Comparison of ENCODE assay signal across 7 mouse cellular contexts in genomic region chr10:21898851-21899250, GRCm38 (mm10). TPM values are rescaled to one million over a fixed set of nuclear protein-coding genes. Genes with fewer than 3 reads are reported as not detected.
DNase-seq lines count a peak whose midpoint lies in the region; TF ChIP-seq lines count a peak whose summit lies in the region.
"Not testable (repeated sequence)": the region's sequence is repeated elsewhere in the genome, so short reads cannot be mapped to it uniquely, and the experiment has no call there.

No protein-coding gene starts in this region.

- TF ChIP-seq POLR2A in ES-Bruce4 (IDR thresholded peaks at IDR 0.05; ENCODE audit: insufficient read depth, low read length), result not testable (repeated sequence)

- not testable (repeated sequence) for H3K9ac ChIP-seq in ES-Bruce4 (ENCODE audit: low read depth, poor library complexity, severe bottlenecking)

- H3K4me3 ChIP-seq in E14TG2a.4 (replicated peaks; ENCODE audit: low read length) (peak overlapping the region; percentile 18; the same call in 1 of the 2 replicates), ES-Bruce4 (ENCODE audit: low read depth, low read length) (peak overlapping the region; percentile 2; the same call in 1 of the 2 replicates)

- DNase-seq in ES-CJ7 (ENCODE audit: low read depth, low spot score), result peak; percentile 45
- DNase-seq in R1 (ENCODE audit: low read depth, low spot score), result peak; percentile 55
- DNase-seq in ZHBTc4 (ENCODE audit: low read depth, low spot score), result peak; percentile 43
- peak; percentile 47 for DNase-seq in cerebellum, adult 11-12 months
- peak; percentile 88 for DNase-seq in heart, adult 11 months

- not testable (repeated sequence) for H3K27me3 ChIP-seq in E14TG2a.4 (ENCODE audit: insufficient read depth, low read length); ES-Bruce4 (ENCODE audit: control insufficient read depth, insufficient read depth, low read length, poor library complexity, severe bottlenecking)

- not testable (repeated sequence) for H3K36me3 ChIP-seq in E14TG2a.4 (ENCODE audit: insufficient read depth, low read length); ES-Bruce4 (ENCODE audit: control insufficient read depth, insufficient read depth, low read length, poor library complexity, severe bottlenecking)

- TF ChIP-seq EP300 in ES-Bruce4 (IDR thresholded peaks at IDR 0.05; ENCODE audit: insufficient read depth, low read depth, low read length), result not testable (repeated sequence)

- H3K27ac ChIP-seq in ES-Bruce4 (ENCODE audit: insufficient read depth, low read length), result not testable (repeated sequence)

- H3K9me3 ChIP-seq in E14TG2a.4 (ENCODE audit: low read length); ES-Bruce4 (replicated peaks; ENCODE audit: control insufficient read depth, insufficient read depth, low read length, poor library complexity, severe bottlenecking): not testable (repeated sequence)

- H3K4me1 ChIP-seq in E14TG2a.4 (replicated peaks; ENCODE audit: low read depth, low read length), result peaks cover 21% of the 10 kb centered on the region
- H3K4me1 ChIP-seq in ES-Bruce4 (ENCODE audit: control insufficient read depth, insufficient read depth, low read length), result not testable (repeated sequence)

- not testable (repeated sequence) for TF ChIP-seq CTCF in E14TG2a.4 (conservative IDR thresholded peaks at IDR 0.05; ENCODE audit: low read length); ES-Bruce4 (IDR thresholded peaks at IDR 0.05; ENCODE audit: low read depth, low read length)

RNA-seq across cellular contexts. Expression of gene Sgk1, which starts 16.9 kb away (rescaled TPM):
- 349 and 386 TPM in 2 replicates for polyA plus RNA-seq in ES-Bruce4 (2011; ENCODE audit: insufficient read depth, insufficient read length, low read depth, missing spikeins)
